Mouse (Mus musculus) thymus, postnatal 0 days (tissue): Measurements from ENCODE around the gene T2. TPM values are rescaled to one million over a fixed set of nuclear protein-coding genes. Genes with fewer than 3 reads are reported as not detected.
"Not testable (repeated sequence)": the region's sequence is repeated elsewhere in the genome, so short reads cannot be mapped to it uniquely, and the experiment has no call there.

ENCODE experiments used
- DNase-seq: peaks from one replicate; pipeline ENCODE4 v3.0.0-alpha.2; 2015; ENCODE audit warnings: low spot score
- polyA plus RNA-seq: library from polyadenylated mRNA; unstranded; fragments of >200 nt; fragmentation: Nextera tagmentation; extraction: Ambion mirVana; gene quantifications from 2 replicates; pipeline ENCODE4 v1.2.1, GENCODE M21; 2015

T2 gene
- polyA plus RNA-seq, result 0.19 and 0.27 TPM in 2 replicates

DNA sequence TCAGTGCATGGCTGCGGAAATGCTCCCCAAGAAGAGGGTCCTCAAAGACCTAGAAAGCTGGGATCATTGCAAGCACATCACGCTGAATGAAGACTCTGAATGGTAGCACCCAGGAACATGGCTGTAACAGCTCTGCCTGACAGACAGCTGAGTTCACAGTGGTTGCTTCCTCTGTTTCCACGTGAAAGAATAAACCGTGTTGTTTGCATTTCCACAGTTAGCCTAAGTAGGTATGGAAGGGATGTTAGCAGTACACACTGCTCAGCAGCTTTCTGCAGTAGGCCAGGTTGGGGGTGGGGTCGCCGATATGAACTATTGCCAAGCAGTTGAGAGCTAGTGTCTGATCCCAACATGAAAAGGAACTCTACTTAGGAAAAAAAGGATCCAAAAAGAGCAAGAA, at the start of gene T2:
T2 (plus strand) TSS at position 301 of the 400 bp plus-strand sequence.
- DNase-seq, result no peak

DNA sequence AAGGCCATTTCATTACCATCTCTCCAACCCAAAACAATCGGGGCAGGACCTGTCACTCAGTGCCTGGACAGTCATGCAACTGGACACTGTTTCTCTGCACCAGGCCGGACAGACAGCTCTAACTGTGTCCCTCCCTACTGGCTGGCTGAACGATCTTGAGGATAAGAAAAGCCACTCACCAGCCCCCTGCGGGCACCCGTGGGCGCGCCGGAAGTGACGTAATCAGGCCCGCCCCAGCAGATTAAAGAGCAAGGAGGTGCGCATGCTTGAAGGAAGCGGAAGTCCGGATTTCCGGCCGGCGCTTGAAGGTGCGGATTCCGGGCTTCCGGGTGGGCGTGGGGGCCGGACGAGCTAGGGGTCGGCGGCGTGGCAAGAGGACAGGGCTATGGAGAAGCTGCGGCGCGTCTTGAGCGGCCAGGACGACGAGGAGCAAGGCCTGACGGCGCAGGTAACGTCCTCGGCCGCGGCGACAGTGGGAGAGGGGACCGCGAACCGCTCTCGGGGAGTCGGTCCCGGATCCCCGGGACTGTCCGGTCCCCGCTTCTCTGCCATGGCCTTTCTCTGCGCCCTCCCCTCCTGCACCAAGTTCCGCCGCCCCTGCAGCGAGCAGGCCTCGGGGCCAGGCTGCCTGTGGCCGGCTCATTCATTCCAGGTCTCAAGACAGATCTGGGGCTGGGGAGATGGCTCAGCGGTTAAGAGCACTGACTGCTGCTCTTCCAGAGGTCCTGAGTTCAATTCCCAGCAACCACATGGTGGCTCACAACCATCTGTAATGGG, 44.8 kb upstream of the T2 start, which contains the start of gene Sft2d1:
Sft2d1 (plus strand) TSS at position 265 of the 777 bp plus-strand sequence.
- DNase-seq, result peak; percentile 96

DNA sequence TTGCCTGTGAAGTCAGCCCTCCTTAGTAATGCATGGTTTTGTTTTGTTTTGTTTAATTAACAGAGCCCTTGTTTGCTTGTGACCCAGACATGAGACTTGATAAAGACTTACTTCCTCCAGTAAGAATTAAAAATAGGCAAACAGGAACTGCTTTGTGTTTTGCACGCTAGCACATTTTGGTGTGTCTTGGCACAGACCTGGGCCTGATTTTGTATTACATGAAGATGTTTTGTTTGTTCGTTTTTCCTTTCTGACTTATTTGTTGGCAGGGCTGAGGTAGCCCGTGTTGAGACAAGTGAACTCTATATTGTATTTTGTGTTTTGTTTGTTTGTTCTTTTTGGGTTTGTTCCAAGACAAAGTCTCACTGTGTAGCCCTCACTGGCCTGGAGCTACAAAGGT, 44.0 kb upstream of the T2 start:
- no peak for DNase-seq

DNA sequence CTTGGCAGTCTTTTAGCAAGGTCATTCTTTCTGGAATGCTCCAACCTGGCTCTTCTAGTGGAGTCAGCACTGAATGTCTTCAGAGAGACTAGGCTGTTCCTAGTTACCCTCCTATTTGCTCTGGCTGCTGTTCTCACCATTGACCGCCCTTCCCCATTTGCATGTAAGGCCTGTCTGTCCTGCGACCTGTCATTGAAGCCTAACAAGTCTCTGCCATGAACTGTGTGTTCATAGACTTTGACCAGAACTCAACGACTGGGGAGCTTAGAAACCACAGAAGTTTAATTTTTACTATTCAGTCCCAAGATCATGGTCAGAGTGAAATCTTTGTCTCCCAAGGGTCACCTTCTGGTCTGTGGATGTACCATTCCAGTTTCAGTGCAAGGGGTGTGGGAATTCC, 41.8 kb upstream of the T2 start:
- DNase-seq, result no peak

DNA sequence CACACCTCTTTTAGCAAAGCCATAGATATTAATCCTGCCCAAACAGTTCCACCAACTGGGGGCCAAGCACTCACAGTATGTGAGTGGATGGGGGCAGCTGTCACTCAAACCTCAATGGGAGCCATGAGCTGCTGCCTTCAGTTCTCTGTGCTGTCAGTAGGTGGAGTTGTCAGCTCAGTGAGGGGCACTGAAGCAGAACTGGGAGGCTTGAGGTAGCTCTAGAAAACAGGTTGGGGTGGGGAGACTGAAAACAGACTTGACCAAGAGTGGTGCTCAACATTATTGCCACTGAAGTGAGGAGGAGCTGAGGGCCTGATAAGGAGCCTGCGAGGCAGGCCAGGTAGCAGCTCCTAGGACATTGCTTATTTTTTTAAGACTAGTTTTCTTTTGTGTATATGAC, 39.5 kb upstream of the T2 start:
- peak; percentile 37 for DNase-seq

DNA sequence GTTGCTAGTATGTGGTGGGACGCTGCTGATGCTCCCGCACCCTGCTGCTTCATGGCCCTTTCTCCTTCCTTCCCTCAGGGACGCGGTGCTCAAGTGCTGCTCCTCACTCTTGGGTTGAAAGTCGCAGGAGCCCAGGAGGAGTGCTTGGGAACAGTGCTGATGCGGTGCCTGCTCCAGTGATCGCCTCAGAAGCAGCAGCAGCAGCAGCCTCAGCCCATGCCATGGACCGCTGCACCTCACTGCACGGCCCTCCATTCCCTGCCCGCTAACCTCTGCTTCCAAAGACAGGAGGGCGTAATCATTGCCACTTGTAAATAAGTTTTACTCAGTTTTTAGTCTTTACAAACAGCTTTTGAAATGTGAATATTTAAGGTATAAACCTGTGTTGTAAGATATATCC, 28.9 kb upstream of the T2 start:
- not testable (repeated sequence) for DNase-seq

DNA sequence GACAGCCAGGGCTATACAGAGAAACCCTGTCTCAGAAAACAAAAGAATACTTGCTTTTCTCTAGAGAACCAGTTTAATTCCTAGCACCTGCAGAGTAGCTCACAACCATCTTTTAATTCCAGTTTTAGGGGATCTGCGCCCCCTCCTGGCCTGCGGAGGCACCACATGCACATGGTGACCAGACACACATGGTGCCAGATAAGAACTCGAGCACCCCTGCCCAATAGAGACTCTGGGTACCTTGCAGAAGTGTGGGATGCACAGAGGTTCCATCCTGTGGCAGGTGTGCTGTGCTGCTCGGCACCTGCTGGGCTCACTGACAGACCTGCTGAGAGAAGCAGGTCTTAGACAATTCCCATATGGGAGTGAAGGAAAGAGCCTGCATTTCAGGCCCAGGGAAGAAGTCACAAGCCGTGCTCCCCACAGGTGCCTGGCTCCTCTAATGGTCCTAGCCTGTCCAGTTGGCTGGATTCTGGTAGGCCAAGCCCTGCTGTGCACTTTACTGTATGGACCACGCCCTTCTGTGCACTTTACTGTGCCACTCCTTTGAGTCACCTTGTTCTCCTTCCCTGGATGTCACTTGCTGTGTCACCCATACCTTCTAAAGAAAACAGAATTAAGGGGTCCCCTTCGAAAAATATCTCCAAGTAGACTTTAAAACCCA, 27.1 kb upstream of the T2 start:
- peak; percentile 18 for DNase-seq

DNA sequence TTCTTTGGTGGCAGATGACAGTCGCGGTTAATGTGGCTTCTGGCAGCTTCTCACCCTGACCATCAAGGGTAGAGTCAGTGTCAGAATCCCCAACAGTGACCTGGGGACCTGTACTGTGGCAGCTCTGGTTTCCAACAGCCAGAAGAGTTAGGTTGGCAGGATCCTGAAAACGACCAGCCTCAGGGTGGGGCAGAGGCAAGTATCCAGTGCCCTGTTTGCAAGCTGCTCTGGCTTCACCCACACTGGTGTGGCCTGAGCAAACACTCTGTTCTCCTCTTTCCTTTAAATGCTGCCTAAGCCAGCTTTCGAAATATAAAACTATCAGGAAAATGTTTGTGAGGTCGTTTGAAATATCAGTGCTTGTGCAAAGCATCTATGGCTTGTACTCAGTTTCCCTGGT, 25.2 kb upstream of the T2 start:
- no peak for DNase-seq

DNA sequence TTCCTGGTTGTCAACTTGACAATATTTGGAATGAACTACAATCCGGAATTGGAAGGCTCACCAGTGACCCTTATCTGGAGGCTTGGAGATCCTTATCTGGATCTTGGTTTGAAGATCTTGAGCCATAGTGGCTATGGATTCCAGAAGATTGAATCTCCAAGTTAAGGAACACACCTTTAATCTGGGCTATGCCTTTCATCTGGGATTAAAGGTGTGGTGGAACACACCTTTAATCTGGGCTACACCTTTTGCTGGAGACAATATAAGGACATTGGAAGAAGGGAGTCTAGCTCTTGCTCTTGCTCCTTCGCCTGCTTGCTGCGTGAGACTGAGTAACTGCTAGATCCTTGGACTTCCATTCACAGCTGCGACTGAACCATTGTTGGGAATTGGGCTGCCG, 18.6 kb upstream of the T2 start, which contains the start of gene Prr18:
Prr18 (plus strand) TSS at position 301 of the 400 bp plus-strand sequence.
- DNase-seq, result not testable (repeated sequence)

DNA sequence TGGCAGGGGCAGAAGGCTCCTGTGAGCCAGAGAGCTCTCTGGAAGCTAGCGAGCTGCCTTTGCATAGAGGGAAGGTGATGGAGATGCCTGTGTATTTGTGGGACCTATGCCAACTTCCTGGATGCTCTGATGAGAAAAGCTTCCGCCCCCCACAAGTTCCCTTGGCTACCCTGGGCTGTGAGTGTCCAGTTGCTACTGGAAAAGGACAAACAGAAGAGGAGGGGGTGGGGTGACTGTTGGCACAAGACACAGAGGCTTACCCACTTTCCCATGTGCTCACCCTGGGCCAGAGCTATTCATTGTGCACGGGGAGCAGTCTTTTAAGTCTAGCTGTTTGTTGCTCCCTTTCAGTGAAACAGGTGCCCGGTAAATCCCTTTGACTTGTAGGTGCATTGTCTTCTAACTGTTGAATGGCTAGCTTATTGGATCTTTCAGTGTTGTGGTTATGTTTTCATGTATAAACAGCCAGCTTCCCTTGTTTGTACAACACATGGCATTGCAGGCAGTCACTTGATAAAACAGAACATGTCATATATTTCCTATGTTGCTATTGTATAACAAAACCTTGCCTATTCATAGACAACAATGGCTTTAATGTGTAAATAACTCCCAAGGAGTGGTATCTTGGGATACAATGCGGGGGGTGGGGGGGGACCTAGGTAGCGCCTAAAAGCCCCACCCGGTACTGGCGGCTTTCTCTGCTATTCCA, 16.0 kb upstream of the T2 start:
- DNase-seq, result no peak

DNA sequence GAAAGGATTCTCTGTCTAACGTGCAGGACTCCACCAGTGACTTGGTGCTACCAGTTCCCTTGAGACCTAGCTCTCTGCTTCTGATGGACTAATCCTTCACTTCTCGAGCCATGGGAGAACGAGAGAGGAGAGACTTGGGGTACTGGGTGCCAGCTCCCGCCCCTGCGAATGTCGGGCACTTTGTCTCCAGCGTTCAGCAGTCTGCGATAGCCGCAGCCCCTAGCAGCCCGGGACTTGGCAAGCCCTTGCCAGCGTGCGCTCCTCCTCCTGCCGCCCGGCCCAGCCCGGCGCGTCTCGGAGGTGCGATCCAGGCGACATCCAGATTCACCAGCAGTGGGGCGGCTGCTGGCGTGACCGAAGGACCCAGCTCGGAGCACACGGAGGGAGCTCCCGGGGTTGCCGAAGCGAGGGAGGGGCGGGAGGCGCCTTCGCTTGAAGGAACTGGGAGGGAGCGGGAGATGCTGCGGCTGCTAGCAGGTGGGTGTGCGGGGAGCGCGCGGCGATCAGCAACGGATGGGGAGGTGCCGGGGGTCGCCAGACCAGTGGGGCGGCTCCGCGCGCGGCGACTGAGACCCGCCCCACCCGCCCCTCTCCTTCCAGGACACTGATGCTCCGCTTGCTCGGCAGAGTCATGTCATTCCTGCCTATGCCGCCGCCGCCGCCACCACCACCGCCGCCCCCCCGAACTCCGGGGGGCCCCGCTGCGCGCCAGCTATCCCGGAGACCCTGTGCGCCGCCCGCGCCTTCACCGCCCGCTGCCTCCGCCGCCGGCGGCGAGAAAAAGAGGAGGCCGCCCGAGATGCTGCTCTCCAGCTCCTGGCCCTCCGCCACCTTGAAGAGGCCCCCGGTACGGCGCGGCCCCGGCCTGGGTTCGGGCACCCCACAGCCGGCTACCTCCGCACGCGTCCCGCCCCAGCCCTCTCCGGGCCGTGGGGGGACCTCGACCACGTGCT, 15.1 kb upstream of the T2 start:
- DNase-seq, result peak; percentile 5

DNA sequence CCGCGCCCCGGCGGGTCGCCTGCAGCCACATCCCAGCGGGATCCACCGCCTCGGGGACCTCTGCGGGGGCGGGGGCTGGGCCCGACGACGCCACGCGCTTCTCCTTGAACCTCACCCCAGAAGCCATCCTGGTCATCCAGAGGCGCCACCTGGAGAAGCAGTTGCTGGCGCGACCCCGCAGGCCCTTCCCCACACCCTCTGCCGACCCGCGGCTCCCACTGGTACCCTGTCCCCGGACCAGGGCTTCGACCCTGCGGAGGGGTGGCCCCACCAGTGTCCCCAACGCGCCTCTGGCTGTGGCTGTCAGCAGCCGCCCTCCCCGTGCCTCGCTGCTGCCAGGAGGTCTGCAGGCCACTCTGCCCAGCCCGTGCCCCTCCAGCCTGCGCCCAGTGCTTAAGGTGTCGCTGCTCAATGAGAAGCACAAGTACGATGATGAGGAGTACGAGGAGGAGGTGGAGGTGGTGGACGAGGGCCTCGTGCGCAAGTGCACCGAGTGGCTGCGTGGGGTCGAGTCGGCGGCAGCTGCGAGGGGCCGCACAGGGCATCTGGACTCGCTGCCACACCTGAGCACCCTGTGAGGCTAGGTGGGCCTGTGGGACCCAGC, 14.3 kb upstream of the T2 start:
- no peak for DNase-seq

DNA sequence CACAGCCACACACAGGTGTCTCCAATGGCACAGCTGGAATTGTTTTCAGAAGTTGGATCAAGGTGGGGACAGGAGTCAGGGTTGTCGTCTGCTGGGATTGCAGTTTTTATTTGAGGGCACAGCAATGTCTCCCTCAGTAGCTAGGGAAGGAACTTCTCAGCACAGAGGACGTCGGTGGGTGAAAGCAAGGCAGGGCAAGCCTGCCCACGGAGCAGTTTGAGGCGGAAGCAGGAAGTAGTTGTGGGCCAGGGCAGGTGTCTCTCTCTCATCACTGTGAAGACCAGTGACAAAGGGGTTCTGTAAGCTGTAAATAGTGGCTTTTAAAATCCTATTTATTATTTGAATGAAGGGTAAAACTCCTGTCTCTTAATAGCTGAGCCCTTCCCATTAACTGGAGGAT, 13.1 kb upstream of the T2 start:
- peak; percentile 39 for DNase-seq

DNA sequence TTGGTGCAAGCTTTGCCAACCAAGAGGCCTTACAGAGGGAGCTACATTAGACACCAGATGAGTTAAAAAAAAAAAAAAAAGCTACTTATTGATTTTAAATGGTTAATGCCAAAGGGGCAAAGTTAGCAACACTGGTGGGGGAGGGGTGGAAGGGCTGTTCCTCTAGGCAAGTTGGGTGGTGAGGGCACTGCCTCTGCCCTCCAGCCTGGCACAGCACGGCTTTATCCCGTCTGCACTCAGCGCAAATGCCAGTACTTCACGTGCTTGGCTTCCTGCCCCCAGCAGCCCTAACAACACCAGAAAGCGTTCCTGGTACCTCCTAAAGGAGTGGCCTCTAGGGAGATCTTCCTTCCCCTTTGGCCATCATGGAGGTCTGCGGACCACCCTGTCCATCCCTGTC, 12.4 kb upstream of the T2 start:
- DNase-seq, result no peak

DNA sequence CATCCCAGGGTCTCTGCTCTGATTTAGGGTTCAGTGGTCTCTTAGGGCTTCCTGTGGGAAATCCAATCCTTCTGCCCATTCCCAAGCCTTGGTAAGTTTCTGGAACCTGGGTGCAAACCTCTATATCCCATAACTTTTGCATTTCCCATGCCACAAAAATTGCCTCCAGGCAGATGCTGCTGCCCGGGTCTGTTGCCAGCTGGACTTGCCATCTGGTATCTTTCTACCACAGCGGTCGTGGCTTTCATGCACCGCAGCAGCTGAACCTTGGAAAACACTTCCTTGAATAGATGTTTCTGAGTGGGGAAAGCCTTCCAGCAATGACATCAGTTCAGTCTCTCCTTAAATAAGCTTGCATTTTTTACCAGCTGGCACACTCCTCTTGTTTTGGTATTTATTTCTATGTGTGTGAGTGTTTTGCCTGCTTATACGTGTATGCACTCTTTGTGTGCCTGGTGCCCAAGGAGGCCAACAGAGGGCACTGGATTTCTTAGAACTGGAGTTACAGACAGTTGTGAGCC, 8.0 kb upstream of the T2 start:
- no peak for DNase-seq

DNA sequence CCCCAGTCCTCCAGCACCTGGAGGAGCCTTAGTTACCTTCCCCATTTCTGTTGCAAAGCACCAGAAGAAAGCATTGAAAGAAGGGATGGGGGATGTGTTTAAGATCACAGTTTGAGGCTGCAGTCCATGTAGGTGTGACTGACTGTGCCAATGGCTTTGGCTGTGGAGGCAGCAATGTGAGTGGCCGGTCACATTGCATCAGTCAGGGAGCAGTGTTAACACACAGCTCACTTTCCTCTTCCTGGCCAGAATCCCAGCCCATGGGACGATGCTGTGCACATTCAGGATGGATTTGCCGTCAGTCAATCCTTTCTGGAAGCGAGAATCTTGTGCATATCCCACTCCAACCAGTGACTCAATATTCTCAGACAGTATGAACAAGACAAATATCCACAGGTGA, 6.9 kb upstream of the T2 start:
- DNase-seq, result no peak

DNA sequence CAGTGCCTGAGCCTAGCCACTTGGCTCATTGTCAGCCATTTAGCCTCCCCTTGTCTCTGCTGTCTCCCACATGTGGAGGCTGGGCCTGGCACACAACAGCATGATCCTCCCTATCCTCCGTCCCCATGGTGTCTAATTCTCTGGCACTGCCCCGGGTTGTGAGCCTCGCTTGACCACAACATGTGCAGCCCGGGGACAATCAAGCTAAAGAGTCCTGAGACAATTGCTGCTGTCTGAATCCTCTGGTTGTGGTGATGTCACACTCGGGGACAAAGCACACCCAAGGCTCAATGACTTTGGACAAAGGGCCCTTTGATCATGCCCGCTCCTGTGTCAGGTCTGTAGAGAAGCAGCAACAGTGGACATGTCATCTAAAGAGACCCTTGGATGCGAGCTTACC, 4.7 kb upstream of the T2 start:
- no peak for DNase-seq

DNA sequence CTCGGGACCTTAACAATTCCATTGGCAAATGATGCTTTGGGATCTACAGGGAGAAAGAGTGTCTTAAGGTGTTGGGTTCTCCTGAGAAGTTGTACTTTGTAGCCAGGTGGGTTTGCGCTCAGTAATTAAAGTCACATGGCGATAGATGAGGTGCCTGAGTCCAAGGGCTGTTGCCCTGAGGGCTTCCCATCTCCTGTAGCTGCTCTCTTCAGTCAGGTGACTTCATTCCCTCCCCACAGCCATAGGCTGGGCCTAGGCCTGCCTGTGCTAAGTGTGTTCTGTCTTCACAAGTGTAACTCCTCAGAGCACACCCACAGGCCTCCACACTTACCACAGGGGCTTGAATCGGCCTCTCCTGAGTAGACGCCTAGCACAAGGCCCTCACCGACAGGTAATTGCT, 1.7 kb downstream of the T2 start:
- no peak for DNase-seq

DNA sequence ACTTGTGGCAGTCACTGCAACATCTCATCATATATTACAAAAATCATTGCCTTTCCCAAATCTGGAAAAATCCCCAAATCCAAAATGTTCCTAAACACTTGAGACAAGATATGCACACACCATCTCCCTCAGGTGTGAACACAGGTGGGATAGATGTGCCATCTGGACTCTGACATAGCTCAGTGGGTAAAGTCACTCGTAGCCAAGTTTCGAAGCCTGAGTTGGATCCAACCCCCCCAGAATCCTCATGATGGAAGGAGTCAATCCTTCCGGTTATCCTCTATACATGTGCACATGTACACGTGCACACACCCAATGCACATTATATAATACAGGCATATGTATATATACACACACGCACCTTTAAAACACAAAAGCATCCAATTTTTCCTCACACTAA, 5.1 kb downstream of the T2 start:
- DNase-seq, result no peak
